Mouse (Mus musculus): Measurements from ENCODE around the gene Slc4a2.

- TF ChIP-seq POLR2A (IDR thresholded peaks at IDR 0.05; ENCODE audit: borderline replicate concordance, insufficient read depth, low read length): no peak
- TF ChIP-seq CTCF (IDR thresholded peaks at IDR 0.05; ENCODE audit: borderline replicate concordance, insufficient read depth, low read depth, low read length): no peak
Observed at GRCm38 (mm10) chr5:24389011-24389657, 34.5 kb upstream of the Slc4a2 start.
